30 mouse cellular contexts compared by ENCODE assay signal in the genomic region with DNA sequence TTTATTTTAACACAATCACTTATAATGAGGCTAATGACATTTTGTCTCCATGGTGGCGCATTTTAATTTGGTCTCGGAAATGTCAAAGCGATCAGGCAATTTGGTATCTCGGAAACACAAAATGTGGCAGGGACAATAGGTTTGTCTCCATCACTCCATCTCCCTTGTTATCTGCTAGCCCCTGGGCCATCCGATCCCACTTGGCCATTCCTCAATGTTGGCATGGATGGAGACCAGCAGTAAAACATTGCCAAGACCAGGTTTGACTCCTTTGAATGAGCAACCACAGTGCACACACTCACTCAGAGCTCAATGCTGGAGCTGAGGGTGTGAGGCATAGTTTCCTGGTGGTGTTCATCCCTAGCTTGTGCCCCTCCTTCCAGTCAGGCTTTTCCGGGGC. TPM values are rescaled to one million over a fixed set of nuclear protein-coding genes. Genes with fewer than 3 reads are reported as not detected.
"Had no signal": no experiment of that assay in that cellular context is flagged by ENCODE, and none has a peak within 500 bp of the region (broad histone marks: within the 10 kb centered on the region; RNA-seq: fewer than 3 reads in every experiment).

No protein-coding gene starts in this region.

- H3K4me3 ChIP-seq: heart, embryonic 12.5 days; heart, embryonic 13.5 days; heart, embryonic 15.5 days; hindbrain, embryonic 10.5 days; hindbrain, embryonic 12.5 days; hindbrain, embryonic 13.5 days; hindbrain, embryonic 15.5 days; intestine, embryonic 15.5 days; kidney, embryonic 15.5 days; left cerebral cortex, adult 2 months had no signal

- H3K4me1 ChIP-seq: heart, embryonic 12.5 days; heart, embryonic 13.5 days; heart, embryonic 15.5 days; hindbrain, embryonic 10.5 days; hindbrain, embryonic 12.5 days; hindbrain, embryonic 13.5 days; hindbrain, embryonic 15.5 days; intestine, embryonic 15.5 days; kidney, embryonic 15.5 days had no signal

- H3K27ac ChIP-seq: heart, embryonic 13.5 days; heart, embryonic 15.5 days; hindbrain, embryonic 10.5 days; hindbrain, embryonic 12.5 days; hindbrain, embryonic 13.5 days; hindbrain, embryonic 14.5 days; hindbrain, embryonic 15.5 days; hindbrain, postnatal 0 days; intestine, embryonic 15.5 days; kidney, embryonic 15.5 days; kidney, postnatal 0 days; left cerebral cortex, adult 2 months had no signal

- H3K9me3 ChIP-seq: heart, embryonic 12.5 days; heart, embryonic 13.5 days; heart, embryonic 15.5 days; hindbrain, embryonic 10.5 days; hindbrain, embryonic 12.5 days; hindbrain, embryonic 13.5 days; hindbrain, embryonic 15.5 days; intestine, embryonic 15.5 days; kidney, embryonic 15.5 days had no signal

- H3K27me3 ChIP-seq: heart, embryonic 12.5 days; heart, embryonic 13.5 days; heart, embryonic 15.5 days; hindbrain, embryonic 12.5 days; hindbrain, embryonic 13.5 days; hindbrain, embryonic 15.5 days; intestine, embryonic 15.5 days; kidney, embryonic 15.5 days had no signal

- H3K36me3 ChIP-seq: heart, embryonic 12.5 days; heart, embryonic 13.5 days; heart, embryonic 15.5 days; hindbrain, embryonic 10.5 days; hindbrain, embryonic 12.5 days; hindbrain, embryonic 13.5 days; hindbrain, embryonic 15.5 days; intestine, embryonic 15.5 days; kidney, embryonic 15.5 days had no signal

- DNase-seq: heart, postnatal 10 days; heart, postnatal 14 days; heart, postnatal 36 days; heart, postnatal 4 days; kidney, adult 11 months; kidney, adult 18-20 months; kidney, adult 2 months; kidney, adult 8-10 months; kidney, adult 9 months; kidney, postnatal 10 days; kidney, postnatal 14 days; kidney, postnatal 25 days; kidney, postnatal 36 days; kidney, postnatal 4 days; layer of hippocampus, adult 9-11 months; layer of hippocampus, postnatal 36 days had no signal

RNA-seq across cellular contexts. Expression of gene Opcml, which starts 32.1 kb away (rescaled TPM):
- total RNA-seq: hematopoietic stem cell, adult 5-6 weeks had no signal
